Mouse (Mus musculus) erythroblast, embryonic 14.5 days (primary cell): ENCODE measurements at regions not wholly inside any gene's neighbourhood (a gene's known extent, or its start where the extent isn't known, plus 50 kb on each side); places are given as distances from the start of the nearest gene placed in this dataset.

Experiments used
- GATA1 ChIP-seq: IDR thresholded peaks from 2 replicates; pipeline ENCODE4 v1.6.1; 2012; ENCODE audit warnings: low read length, inconsistent platforms, mixed read lengths
- TAL1 ChIP-seq: IDR thresholded peaks from 3 replicates; pipeline ENCODE4 v1.6.1; 2012; ENCODE audit warnings: low read length, inconsistent platforms, mixed read lengths

- TF ChIP-seq TAL1 (no peak), GATA1 (no peak)
Measured at GRCm38 (mm10) chr5:132975303-132975932, 432.3 kb upstream of the Auts2 start.
